Mouse (Mus musculus) retina, embryonic 14.5 days (tissue): ENCODE results near the gene Musk.
A peak's percentile ranks its signal among the peaks of the same experiment; 100 is the strongest.

Experiments
- DNase-seq: peaks from one replicate; pipeline ENCODE4 v3.0.0-alpha.2; 2015; ENCODE audit warnings: low spot score

Gene Musk

DNA sequence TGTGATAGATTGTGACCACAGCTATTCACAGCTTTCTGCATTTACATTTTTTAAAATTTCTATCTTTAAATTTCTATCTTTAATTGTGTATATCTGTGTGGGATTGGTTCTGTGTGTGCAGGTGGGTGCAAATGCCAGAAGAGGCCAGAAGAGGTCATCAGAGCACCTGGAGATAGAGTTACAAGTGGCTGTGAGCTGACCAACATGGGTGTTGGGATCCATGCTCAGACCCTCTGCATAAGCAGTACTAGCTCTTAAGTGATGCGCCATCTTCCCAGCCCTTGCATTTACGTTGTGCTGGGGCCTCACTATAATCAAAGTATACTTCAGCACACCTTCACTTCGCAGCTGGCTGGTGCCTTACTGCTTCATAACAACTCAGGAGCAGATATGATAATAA is 129.8 kb downstream of the Musk start:
- no peak for DNase-seq

DNA sequence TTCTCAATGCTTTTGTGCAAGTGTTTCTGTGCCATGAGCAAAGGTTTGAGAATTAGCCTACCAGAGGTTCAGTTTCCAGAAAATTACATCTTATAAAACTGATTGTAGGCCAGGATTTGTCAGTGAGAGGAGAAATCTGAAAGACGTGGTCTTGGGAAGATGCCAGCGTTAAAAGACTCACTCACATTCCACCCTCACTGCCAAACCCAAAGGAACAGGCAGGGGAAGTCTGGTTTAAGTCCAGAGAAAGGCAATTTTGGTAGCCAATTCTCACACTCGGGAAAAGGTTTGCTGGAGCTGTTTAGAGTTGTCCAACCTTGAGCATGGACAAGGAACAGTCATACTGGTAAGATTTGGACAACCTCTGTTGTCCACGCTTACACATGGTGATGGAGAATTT is 131.6 kb downstream of the Musk start:
- no peak for DNase-seq

DNA sequence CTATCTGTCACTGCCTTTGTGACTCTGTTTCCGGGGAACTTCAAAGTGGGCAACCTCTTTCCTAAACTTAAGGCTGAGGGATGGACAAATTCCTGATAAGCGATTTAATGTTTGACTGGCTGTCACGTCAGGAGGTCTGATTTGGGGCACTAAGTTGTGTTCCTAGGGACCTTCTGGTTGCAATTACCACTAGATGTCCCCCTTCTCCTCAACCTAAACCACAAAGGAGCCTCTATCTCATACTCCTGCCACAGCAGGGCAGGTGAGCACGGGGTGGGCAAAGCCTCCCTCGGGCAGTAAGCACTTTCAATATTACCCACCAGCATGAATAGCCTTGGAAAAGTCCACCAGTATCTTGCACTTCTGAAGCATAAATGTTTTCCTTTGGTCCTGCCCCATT is 133.5 kb downstream of the Musk start:
- peak; percentile 13 for DNase-seq

- no peak for DNase-seq
Measured at GRCm38 (mm10) chr4:58423276-58423930, 137.6 kb downstream of the Musk start.
